Mouse (Mus musculus): ENCODE measurements around the gene Cdpf1. TPM values are rescaled to one million over a fixed set of nuclear protein-coding genes. Genes with fewer than 3 reads are reported as not detected.

Cdpf1 gene
- total and polyA plus RNA-seq, 3 experiments: 10.9 to 14.7 (median 14.7) TPM

DNA sequence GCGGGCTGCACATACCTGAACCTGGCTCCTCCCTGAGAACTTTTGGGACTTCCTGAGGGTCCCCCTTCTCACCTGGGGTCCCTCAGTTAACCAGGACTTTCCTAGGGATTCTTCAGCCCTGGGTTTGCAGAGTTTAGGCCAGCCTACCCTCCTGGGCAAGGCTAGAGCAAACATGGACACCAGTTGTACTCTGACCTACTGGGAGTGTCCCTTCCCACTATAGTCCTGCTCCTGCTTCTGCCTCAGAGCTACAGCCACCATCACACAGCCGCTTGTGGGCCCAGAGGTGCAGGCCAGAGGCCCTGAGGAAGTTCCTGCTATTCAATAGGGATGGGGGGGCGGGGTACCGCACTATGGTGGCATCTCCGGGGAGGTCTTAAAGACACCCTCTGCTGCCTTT lies 18.0 kb upstream of the Cdpf1 start:
- Histone ChIP-seq H3K27me3 (ENCODE audit: insufficient read depth, low read length) (peaks cover 19% of the 10 kb centered on the region), H3K4me3 (ENCODE audit: low read depth, low read length) (no peak overlapping the region), H3K4me1 (ENCODE audit: insufficient read depth, low read depth, low read length) (peaks cover 20% of the 10 kb centered on the region), H3K9me3 (replicated peaks) (no peaks in the 10 kb centered on the region), H3K36me3 (replicated peaks) (peaks cover 5% of the 10 kb centered on the region)
- ATAC-seq (ENCODE audit: extremely low read depth, insufficient number of reproducible peaks, low FRiP score, poor library complexity, severe bottlenecking) (no peak), DNase-seq (ENCODE audit: low spot score) (no peak)
- no peak for TF ChIP-seq GATA1 (IDR thresholded peaks at IDR 0.05; ENCODE audit: borderline replicate concordance, low read length)
- TF ChIP-seq TAL1 (conservative IDR thresholded peaks at IDR 0.05; ENCODE audit: low read depth, low read length): no peak

GRCm38 (mm10) chr15:85828071-85828470 lies 16.6 kb upstream of the Cdpf1 start:
- Histone ChIP-seq H3K27me3 (ENCODE audit: insufficient read depth, low read length) (peaks cover 23% of the 10 kb centered on the region), H3K4me1 (ENCODE audit: insufficient read depth, low read depth, low read length) (peaks cover 20% of the 10 kb centered on the region), H3K36me3 (replicated peaks) (no peaks in the 10 kb centered on the region), H3K4me3 (ENCODE audit: low read depth, low read length) (no peak overlapping the region), H3K9me3 (replicated peaks) (no peaks in the 10 kb centered on the region)
- DNase-seq (ENCODE audit: low spot score) (no peak), ATAC-seq (ENCODE audit: extremely low read depth, insufficient number of reproducible peaks, low FRiP score, poor library complexity, severe bottlenecking) (no peak)
- no peak for TF ChIP-seq GATA2 (IDR thresholded peaks at IDR 0.05; ENCODE audit: borderline replicate concordance, low read depth, low read length)
- no peak for TF ChIP-seq POLR2AphosphoS5 (IDR thresholded peaks at IDR 0.05; ENCODE audit: insufficient replicate concordance, low read depth, low read length)
- no peak for TF ChIP-seq GATA1 (IDR thresholded peaks at IDR 0.05; ENCODE audit: borderline replicate concordance, low read length)
- no peak for TF ChIP-seq CTCF (IDR thresholded peaks at IDR 0.05; ENCODE audit: low read depth, low read length)
- no peak for TF ChIP-seq TAL1 (conservative IDR thresholded peaks at IDR 0.05; ENCODE audit: low read depth, low read length)

DNA sequence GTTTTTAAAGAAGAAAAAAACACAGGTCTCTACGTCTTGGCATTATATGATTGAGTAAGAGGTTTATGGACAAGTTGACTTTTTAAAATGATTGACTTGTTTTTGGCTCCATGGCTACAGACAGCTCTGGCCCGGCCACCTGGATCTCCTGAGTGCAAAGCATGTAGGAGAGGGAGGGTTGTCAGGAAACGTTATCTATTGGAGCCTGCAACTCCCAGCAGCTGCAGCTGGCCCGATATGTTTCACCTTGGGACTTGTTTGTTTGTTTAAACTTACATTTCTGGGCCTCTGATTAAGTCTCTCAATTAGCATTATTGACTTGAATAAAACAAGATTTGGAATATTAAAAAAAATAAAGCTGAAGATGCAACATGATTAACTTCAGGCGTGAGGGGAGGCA lies 15.2 kb upstream of the Cdpf1 start:
- Histone ChIP-seq H3K27me3 (ENCODE audit: insufficient read depth, low read length) (peaks cover 27% of the 10 kb centered on the region), H3K36me3 (replicated peaks) (no peaks in the 10 kb centered on the region), H3K9me3 (replicated peaks) (0 out of 2 replicates have a peak, but pooled peaks cover under 1% of the 10 kb centered on the region), H3K4me1 (ENCODE audit: insufficient read depth, low read depth, low read length) (peaks cover 8% of the 10 kb centered on the region), H3K4me3 (ENCODE audit: low read depth, low read length) (no peak overlapping the region)
- no peak for DNase-seq (ENCODE audit: low spot score)
- TF ChIP-seq TAL1 (conservative IDR thresholded peaks at IDR 0.05; ENCODE audit: low read depth, low read length) (no peak), GATA2 (IDR thresholded peaks at IDR 0.05; ENCODE audit: borderline replicate concordance, low read depth, low read length) (no peak)
- no peak for ATAC-seq (ENCODE audit: extremely low read depth, insufficient number of reproducible peaks, low FRiP score, poor library complexity, severe bottlenecking)

- no peak for TF ChIP-seq TAL1 (conservative IDR thresholded peaks at IDR 0.05; ENCODE audit: low read depth, low read length)
- no peak for TF ChIP-seq POLR2AphosphoS5 (IDR thresholded peaks at IDR 0.05; ENCODE audit: insufficient replicate concordance, low read depth, low read length)
- TF ChIP-seq CTCF (IDR thresholded peaks at IDR 0.05; ENCODE audit: low read depth, low read length): no peak
- TF ChIP-seq GATA2 (IDR thresholded peaks at IDR 0.05; ENCODE audit: borderline replicate concordance, low read depth, low read length): no peak
- TF ChIP-seq GATA1 (IDR thresholded peaks at IDR 0.05; ENCODE audit: borderline replicate concordance, low read length): no peak
- no peak for DNase-seq (ENCODE audit: low spot score)
- no peaks in the 10 kb centered on the region for H3K4me1 ChIP-seq (ENCODE audit: insufficient read depth, low read depth, low read length)
- H3K27me3 ChIP-seq (ENCODE audit: insufficient read depth, low read length): peaks cover 33% of the 10 kb centered on the region
- no peak for ATAC-seq (ENCODE audit: extremely low read depth, insufficient number of reproducible peaks, low FRiP score, poor library complexity, severe bottlenecking)
- peaks cover 8% of the 10 kb centered on the region; the same call in 1 of the 2 replicates for H3K9me3 ChIP-seq (replicated peaks)
- H3K36me3 ChIP-seq (replicated peaks): no peaks in the 10 kb centered on the region
- no peak overlapping the region for H3K4me3 ChIP-seq (ENCODE audit: low read depth, low read length)
Observed at GRCm38 (mm10) chr15:85822011-85822359, 10.5 kb upstream of the Cdpf1 start.

DNA sequence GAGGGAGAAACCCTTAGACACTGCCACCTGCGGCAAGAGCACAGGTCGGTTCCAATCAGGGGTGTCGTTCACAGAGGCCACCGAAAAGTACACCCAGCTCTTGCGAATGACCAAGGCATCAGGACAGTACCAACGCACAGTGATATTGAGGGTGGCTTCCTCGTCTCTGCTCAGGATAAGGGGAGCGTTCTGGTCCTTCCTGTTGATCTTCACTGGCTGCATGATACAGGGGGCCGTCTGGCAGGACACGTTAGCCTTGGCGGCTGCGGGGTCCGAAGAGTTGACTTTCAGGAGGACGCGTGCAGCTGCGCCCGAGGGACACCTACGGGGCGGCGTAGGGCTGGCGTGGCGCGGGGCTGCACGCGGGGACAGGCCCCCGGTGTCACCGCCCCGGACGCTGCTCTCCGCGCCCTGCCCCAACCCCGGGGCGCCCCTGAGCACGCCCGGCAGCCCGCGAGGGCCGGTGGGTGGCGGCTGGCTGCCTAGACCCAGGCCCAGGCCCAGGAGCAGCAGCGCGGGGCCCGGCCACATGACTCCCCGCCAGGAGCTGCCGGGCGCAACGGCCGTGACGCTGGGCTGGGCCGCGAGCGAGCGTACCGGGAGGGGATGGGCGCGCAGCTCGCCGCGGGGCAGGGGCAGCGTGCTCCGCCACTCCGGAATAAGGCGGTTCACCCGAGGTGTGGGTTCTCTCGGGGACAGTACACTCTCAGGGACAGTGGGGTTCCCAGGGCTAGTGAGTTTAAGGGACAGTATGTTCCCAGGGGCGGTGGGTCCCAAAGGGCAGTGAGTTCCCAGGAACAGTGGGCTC lies 9.9 kb upstream of the Cdpf1 start, which contains the start of gene Pkdrej:
Gene Pkdrej, minus strand, starts transcription at position 532 of the 808 bp plus-strand sequence.
- Histone ChIP-seq H3K36me3 (replicated peaks) (no peaks in the 10 kb centered on the region), H3K4me3 (ENCODE audit: low read depth, low read length) (no peak within 1 kb of the TSS), H3K9me3 (replicated peaks) (peaks cover 8% of the 10 kb centered on the region; the same call in 1 of the 2 replicates), H3K4me1 (ENCODE audit: insufficient read depth, low read depth, low read length) (no peaks in the 10 kb centered on the region), H3K27me3 (ENCODE audit: insufficient read depth, low read length) (peaks cover 31% of the 10 kb centered on the region)
- ATAC-seq (ENCODE audit: extremely low read depth, insufficient number of reproducible peaks, low FRiP score, poor library complexity, severe bottlenecking) (no peak), DNase-seq (ENCODE audit: low spot score) (no peak)
- no peak for TF ChIP-seq POLR2AphosphoS5 (IDR thresholded peaks at IDR 0.05; ENCODE audit: insufficient replicate concordance, low read depth, low read length)
- no peak for TF ChIP-seq TAL1 (conservative IDR thresholded peaks at IDR 0.05; ENCODE audit: low read depth, low read length)
- no peak for TF ChIP-seq GATA1 (IDR thresholded peaks at IDR 0.05; ENCODE audit: borderline replicate concordance, low read length)
- TF ChIP-seq GATA2 (IDR thresholded peaks at IDR 0.05; ENCODE audit: borderline replicate concordance, low read depth, low read length): no peak
- TF ChIP-seq CTCF (IDR thresholded peaks at IDR 0.05; ENCODE audit: low read depth, low read length): no peak

DNA sequence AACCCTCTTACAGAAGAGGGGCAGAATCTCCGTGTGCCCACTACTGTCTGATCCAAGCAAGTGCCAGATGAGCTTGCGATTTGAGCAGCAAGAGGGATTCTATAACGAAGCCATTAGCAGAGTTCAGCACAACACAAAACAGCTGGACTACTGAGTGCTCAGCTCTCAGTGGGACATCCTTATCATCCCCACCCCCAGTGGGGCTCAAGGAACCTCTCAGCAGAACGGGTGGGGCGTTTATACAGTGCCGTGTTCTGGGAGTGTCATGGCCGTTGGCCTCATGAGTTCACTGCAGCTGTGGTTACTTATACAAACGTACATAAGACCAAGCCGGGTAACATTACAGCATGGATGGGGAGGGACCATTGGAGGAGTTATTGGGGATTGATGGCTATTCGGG lies 1.9 kb upstream of the Cdpf1 start:
- peaks cover 9% of the 10 kb centered on the region for H3K36me3 ChIP-seq (replicated peaks)
- peaks cover 41% of the 10 kb centered on the region for H3K4me1 ChIP-seq (ENCODE audit: insufficient read depth, low read depth, low read length)
- ATAC-seq (ENCODE audit: extremely low read depth, insufficient number of reproducible peaks, low FRiP score, poor library complexity, severe bottlenecking) (no peak), DNase-seq (ENCODE audit: low spot score) (no peak)
- peaks cover 11% of the 10 kb centered on the region for H3K27me3 ChIP-seq (ENCODE audit: insufficient read depth, low read length)
- H3K4me3 ChIP-seq (ENCODE audit: low read depth, low read length): no peak overlapping the region
- H3K9me3 ChIP-seq (replicated peaks): no peaks in the 10 kb centered on the region
- TF ChIP-seq GATA2 (IDR thresholded peaks at IDR 0.05; ENCODE audit: borderline replicate concordance, low read depth, low read length): no peak
- TF ChIP-seq POLR2AphosphoS5 (IDR thresholded peaks at IDR 0.05; ENCODE audit: insufficient replicate concordance, low read depth, low read length): no peak
- TF ChIP-seq TAL1 (conservative IDR thresholded peaks at IDR 0.05; ENCODE audit: low read depth, low read length): no peak
- no peak for TF ChIP-seq GATA1 (IDR thresholded peaks at IDR 0.05; ENCODE audit: borderline replicate concordance, low read length)
- no peak for TF ChIP-seq CTCF (IDR thresholded peaks at IDR 0.05; ENCODE audit: low read depth, low read length)
